Mouse (Mus musculus) thymus, postnatal 25 days (tissue): ENCODE results near the gene Dus2.
"Not testable (repeated sequence)": the region's sequence is repeated elsewhere in the genome, so short reads cannot be mapped to it uniquely, and the experiment has no call there.

Source experiments
- DNase-seq: peaks from one replicate; pipeline ENCODE4 v3.0.0; 2022

Gene Dus2

GRCm38 (mm10) chr8:105990856-105991387 lies at the start of gene Dus2:
Gene Dus2, plus strand, starts transcription at chr8:105991337.
- peak; percentile 89 for DNase-seq

GRCm38 (mm10) chr8:105942026-105942425 lies 49.1 kb upstream of the Dus2 start:
- DNase-seq = no peak

- DNase-seq = no peak
Observed at GRCm38 (mm10) chr8:105942542-105942941, 48.6 kb upstream of the Dus2 start.

GRCm38 (mm10) chr8:105943321-105943739 lies 47.8 kb upstream of the Dus2 start, which contains the start of gene Lcat:
Gene Lcat, minus strand, starts transcription at chr8:105943382.
- DNase-seq = no peak

GRCm38 (mm10) chr8:105949350-105949749 lies 41.8 kb upstream of the Dus2 start:
- no peak for DNase-seq

GRCm38 (mm10) chr8:105951057-105951659 lies 40.0 kb upstream of the Dus2 start:
- DNase-seq = no peak

- DNase-seq = no peak
Observed at GRCm38 (mm10) chr8:105956556-105956955, 34.6 kb upstream of the Dus2 start.

- DNase-seq = no peak
Observed at GRCm38 (mm10) chr8:105957813-105958212, 33.3 kb upstream of the Dus2 start.

GRCm38 (mm10) chr8:105959350-105959749 lies 31.8 kb upstream of the Dus2 start:
- DNase-seq = no peak

- DNase-seq = no peak
Observed at GRCm38 (mm10) chr8:105961101-105961500, 30.0 kb upstream of the Dus2 start.

- no peak for DNase-seq
Observed at GRCm38 (mm10) chr8:105961536-105961935, 29.6 kb upstream of the Dus2 start.

- DNase-seq = no peak
Observed at GRCm38 (mm10) chr8:105964506-105965265, 26.5 kb upstream of the Dus2 start.

GRCm38 (mm10) chr8:105965266-105965904 lies 25.8 kb upstream of the Dus2 start:
- peak; percentile 63 for DNase-seq

GRCm38 (mm10) chr8:105965905-105966341 lies 25.2 kb upstream of the Dus2 start, which contains the start of gene Slc12a4:
Gene Slc12a4, minus strand, starts transcription at chr8:105966097.
- DNase-seq = peak; percentile 87

- DNase-seq = peak; percentile 64
Observed at GRCm38 (mm10) chr8:105966692-105967311, 24.3 kb upstream of the Dus2 start.

GRCm38 (mm10) chr8:105969367-105969766 lies 21.8 kb upstream of the Dus2 start:
- DNase-seq = no peak

- DNase-seq = no peak
Observed at GRCm38 (mm10) chr8:105971019-105971720, 20.0 kb upstream of the Dus2 start.

GRCm38 (mm10) chr8:105975363-105975762 lies 15.8 kb upstream of the Dus2 start:
- DNase-seq = no peak

- no peak for DNase-seq
Observed at GRCm38 (mm10) chr8:105979325-105979724, 11.8 kb upstream of the Dus2 start, which contains the start of gene Dpep3. Gene Dpep3, minus strand, starts transcription at chr8:105979429.

GRCm38 (mm10) chr8:105981146-105981545 lies 10.0 kb upstream of the Dus2 start:
- DNase-seq = no peak

GRCm38 (mm10) chr8:105983406-105983805 lies 7.7 kb upstream of the Dus2 start:
- not testable (repeated sequence) for DNase-seq

GRCm38 (mm10) chr8:105988546-105988945 lies 2.6 kb upstream of the Dus2 start:
- no peak for DNase-seq
